Mouse (Mus musculus) left cerebral cortex, adult 6 months (tissue): Measurements from ENCODE around the gene Olfr609. TPM values are rescaled to one million over a fixed set of nuclear protein-coding genes. Genes with fewer than 3 reads are reported as not detected.

Experiments
- long read RNA-seq, 2 experiments: library from polyadenylated mRNA; unstranded; transcript quantifications; one replicate each; pipeline ENCODE4 v2.0.0; 2019 to 2020
- polyA plus RNA-seq: library from polyadenylated mRNA; unstranded; fragments of <200 nt; fragmentation: Nextera tagmentation; gene quantifications from 2 replicates; pipeline ENCODE4 v1.2.3, GENCODE M21; 2021

Gene Olfr609
- not detected in 2 replicates for polyA plus RNA-seq
- long read RNA-seq, experiment 1, result 0 reads
- long read RNA-seq, experiment 2, result 0 reads

GRCm38 (mm10) chr7:103497962-103498361, at the start of gene Olfr609:
Gene Olfr609, minus strand, starts transcription at chr7:103498062.

GRCm38 (mm10) chr7:103542617-103543016, 44.8 kb upstream of the Olfr609 start, which contains the start of gene Olfr612:
Gene Olfr612, minus strand, starts transcription at chr7:103542717.

GRCm38 (mm10) chr7:103520746-103521145, 22.9 kb upstream of the Olfr609 start, which contains the start of gene Olfr611:
Gene Olfr611, minus strand, starts transcription at chr7:103520846.

GRCm38 (mm10) chr7:103512022-103512421, 14.2 kb upstream of the Olfr609 start, which contains the start of gene Olfr610:
Gene Olfr610, minus strand, starts transcription at chr7:103512122.

GRCm38 (mm10) chr7:103469577-103469976, 28.3 kb downstream of the Olfr609 start, which contains the start of gene Olfr608:
Gene Olfr608, plus strand, starts transcription at chr7:103469877.

GRCm38 (mm10) chr7:103448746-103449145, 49.1 kb downstream of the Olfr609 start, which contains the start of gene Olfr606:
Gene Olfr606, plus strand, starts transcription at chr7:103449046.

GRCm38 (mm10) chr7:103445339-103445738, 52.5 kb downstream of the Olfr609 start, which contains the start of gene Olfr605:
Gene Olfr605, minus strand, starts transcription at chr7:103445439.

Other genes with a start within 250 kb of the Olfr609 start
- not detected in 2 replicates for gene Usp17ld, start 245.6 kb downstream of the Olfr609 start, polyA plus RNA-seq
- gene Olfr596, start 192.4 kb downstream of the Olfr609 start, polyA plus RNA-seq, result not detected in 2 replicates
- gene Olfr597, start 181.7 kb downstream of the Olfr609 start, polyA plus RNA-seq, result not detected in 2 replicates
- gene Olfr598, start 174.5 kb downstream of the Olfr609 start, polyA plus RNA-seq, result not detected in 2 replicates
- gene Olfr599, start 162.1 kb downstream of the Olfr609 start, polyA plus RNA-seq, result not detected in 2 replicates
- gene Olfr600, start 148.4 kb downstream of the Olfr609 start, polyA plus RNA-seq, result not detected in 2 replicates
- gene Olfr601, start 135.4 kb downstream of the Olfr609 start, polyA plus RNA-seq, result not detected in 2 replicates
- not detected in 2 replicates for gene Olfr603, start 111.9 kb downstream of the Olfr609 start, polyA plus RNA-seq
- gene Usp17lc, start 83.0 kb downstream of the Olfr609 start, polyA plus RNA-seq, result not detected in 2 replicates
- not detected in 2 replicates for gene Olfr605, start 52.6 kb downstream of the Olfr609 start, polyA plus RNA-seq
- gene Olfr606, start 49.0 kb downstream of the Olfr609 start, polyA plus RNA-seq, result not detected in 2 replicates
- gene Olfr607, start 33.9 kb downstream of the Olfr609 start, polyA plus RNA-seq, result not detected in 2 replicates
- gene Olfr608, start 28.2 kb downstream of the Olfr609 start, polyA plus RNA-seq, result not detected in 2 replicates
- gene Olfr610, start 14.1 kb upstream of the Olfr609 start, polyA plus RNA-seq, result not detected in 2 replicates
- not detected in 2 replicates for gene Olfr611, start 22.8 kb upstream of the Olfr609 start, polyA plus RNA-seq
- not detected in 2 replicates for gene Olfr612, start 44.7 kb upstream of the Olfr609 start, polyA plus RNA-seq
- gene Olfr613, start 50.0 kb upstream of the Olfr609 start, polyA plus RNA-seq, result not detected in 2 replicates
- gene Olfr615, start 58.0 kb upstream of the Olfr609 start, polyA plus RNA-seq, result not detected in 2 replicates
- gene Olfr616, start 71.1 kb upstream of the Olfr609 start, polyA plus RNA-seq, result not detected in 2 replicates
- not detected in 2 replicates for gene Olfr617, start 75.0 kb upstream of the Olfr609 start, polyA plus RNA-seq
- gene Olfr618, start 92.0 kb upstream of the Olfr609 start, polyA plus RNA-seq, result not detected in 2 replicates
- not detected in 2 replicates for gene Olfr619, start 102.5 kb upstream of the Olfr609 start, polyA plus RNA-seq
- gene Olfr620, start 114.5 kb upstream of the Olfr609 start, polyA plus RNA-seq, result not detected in 2 replicates
- not detected in 2 replicates for gene Olfr622, start 144.6 kb upstream of the Olfr609 start, polyA plus RNA-seq
- gene Olfr623, start 165.6 kb upstream of the Olfr609 start, polyA plus RNA-seq, result not detected in 2 replicates
- gene Olfr624, start 173.1 kb upstream of the Olfr609 start, polyA plus RNA-seq, result 0.01 TPM in 1 of 2 replicates, not detected in the other
- gene Olfr625-ps1, start 184.7 kb upstream of the Olfr609 start, polyA plus RNA-seq, result not detected in 2 replicates
- not detected in 2 replicates for gene Olfr243, start 216.6 kb upstream of the Olfr609 start, polyA plus RNA-seq
- not detected in 2 replicates for gene Olfr628, start 232.3 kb upstream of the Olfr609 start, polyA plus RNA-seq
- not detected in 2 replicates for gene Olfr629, start 246.9 kb upstream of the Olfr609 start, polyA plus RNA-seq